Mouse (Mus musculus): Measurements from ENCODE around the gene Rad51b.

Rad51b gene

GRCm38 (mm10) chr12:79436892-79437291 lies 139.8 kb downstream of the Rad51b start:
- peak; percentile 38 for DNase-seq (ENCODE audit: low read depth)

GRCm38 (mm10) chr12:79437572-79437971 lies 140.5 kb downstream of the Rad51b start:
- DNase-seq (ENCODE audit: low read depth) = no peak

GRCm38 (mm10) chr12:79439961-79440360 lies 142.9 kb downstream of the Rad51b start:
- no peak for DNase-seq (ENCODE audit: low read depth)

GRCm38 (mm10) chr12:79441210-79442005 lies 144.3 kb downstream of the Rad51b start:
- peak; percentile 51 for DNase-seq (ENCODE audit: low read depth)

GRCm38 (mm10) chr12:79442126-79442525 lies 145.0 kb downstream of the Rad51b start:
- no peak for DNase-seq (ENCODE audit: low read depth)

GRCm38 (mm10) chr12:79442836-79443390 lies 145.8 kb downstream of the Rad51b start:
- no peak for DNase-seq (ENCODE audit: low read depth)

GRCm38 (mm10) chr12:79444646-79445045 lies 147.6 kb downstream of the Rad51b start:
- peak; percentile 24 for DNase-seq (ENCODE audit: low read depth)

GRCm38 (mm10) chr12:79447039-79447438 lies 150.0 kb downstream of the Rad51b start:
- peak; percentile 47 for DNase-seq (ENCODE audit: low read depth)

- DNase-seq (ENCODE audit: low read depth) = no peak
Measured at GRCm38 (mm10) chr12:79449817-79450411, 152.8 kb downstream of the Rad51b start.

- peak; percentile 46 for DNase-seq (ENCODE audit: low read depth)
Measured at GRCm38 (mm10) chr12:79452882-79453281, 155.8 kb downstream of the Rad51b start.

- DNase-seq (ENCODE audit: low read depth) = no peak
Measured at GRCm38 (mm10) chr12:79454017-79454416, 156.9 kb downstream of the Rad51b start.

- DNase-seq (ENCODE audit: low read depth) = no peak
Measured at GRCm38 (mm10) chr12:79455061-79455847, 158.2 kb downstream of the Rad51b start.

- no peak for DNase-seq (ENCODE audit: low read depth)
Measured at GRCm38 (mm10) chr12:79455848-79456164, 158.7 kb downstream of the Rad51b start.

GRCm38 (mm10) chr12:79456251-79456650 lies 159.2 kb downstream of the Rad51b start:
- no peak for DNase-seq (ENCODE audit: low read depth)

- no peak for DNase-seq (ENCODE audit: low read depth)
Measured at GRCm38 (mm10) chr12:79463371-79463770, 166.3 kb downstream of the Rad51b start.

- no peak for DNase-seq (ENCODE audit: low read depth)
Measured at GRCm38 (mm10) chr12:79470113-79470512, 173.0 kb downstream of the Rad51b start.

GRCm38 (mm10) chr12:79471868-79472267 lies 174.8 kb downstream of the Rad51b start:
- peak; percentile 43 for DNase-seq (ENCODE audit: low read depth)

GRCm38 (mm10) chr12:79476413-79477046 lies 179.4 kb downstream of the Rad51b start:
- no peak for DNase-seq (ENCODE audit: low read depth)

- DNase-seq (ENCODE audit: low read depth) = no peak
Measured at GRCm38 (mm10) chr12:79478816-79479215, 181.7 kb downstream of the Rad51b start.

GRCm38 (mm10) chr12:79485501-79485900 lies 188.4 kb downstream of the Rad51b start:
- DNase-seq (ENCODE audit: low read depth) = no peak

GRCm38 (mm10) chr12:79488590-79489242 lies 191.6 kb downstream of the Rad51b start:
- DNase-seq (ENCODE audit: low read depth) = no peak

- DNase-seq (ENCODE audit: low read depth) = no peak
Measured at GRCm38 (mm10) chr12:79490626-79491025, 193.5 kb downstream of the Rad51b start.

All from 416B (cell line).